Mouse (Mus musculus): ENCODE measurements around the gene Gata2.

The Gata2 gene

DNA sequence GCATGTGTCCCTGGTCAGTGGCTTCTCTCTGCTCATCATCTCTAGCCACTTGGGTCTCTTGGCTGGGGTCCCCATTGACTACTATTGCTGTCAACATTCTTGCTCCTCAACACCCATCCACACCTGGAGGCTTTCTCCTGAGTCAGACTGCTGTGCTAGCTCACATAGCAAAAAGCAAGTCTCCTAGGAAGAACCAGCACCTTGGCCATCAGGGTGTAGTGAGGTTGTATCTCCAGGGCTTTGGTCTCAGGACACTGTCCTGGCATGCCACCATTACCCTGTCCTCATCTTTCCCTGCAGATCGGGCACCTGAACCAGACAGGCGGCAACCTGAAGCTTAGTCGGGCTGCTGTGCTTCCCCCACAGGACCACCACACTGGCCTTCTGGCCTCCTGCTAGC is 14.6 kb downstream of the Gata2 start:
- DNase-seq (ENCODE audit: low spot score in 2 of 2): no peak

GRCm38 (mm10) chr6:88209453-88209852 is 15.8 kb downstream of the Gata2 start:
- DNase-seq (ENCODE audit: low spot score in 2 of 2): no peak

- DNase-seq (ENCODE audit: low spot score in 2 of 2): no peak
These were observed 16.5 kb downstream of the Gata2 start for GRCm38 (mm10) chr6:88210182-88210581.

GRCm38 (mm10) chr6:88215797-88216196 is 22.1 kb downstream of the Gata2 start:
- no peak for DNase-seq (ENCODE audit: low spot score in 2 of 2)

- DNase-seq (ENCODE audit: low spot score in 2 of 2): no peak
These were observed 22.5 kb downstream of the Gata2 start for GRCm38 (mm10) chr6:88216199-88216598.

GRCm38 (mm10) chr6:88219094-88219493 is 25.4 kb downstream of the Gata2 start:
- no peak for DNase-seq (ENCODE audit: low spot score in 2 of 2)

DNA sequence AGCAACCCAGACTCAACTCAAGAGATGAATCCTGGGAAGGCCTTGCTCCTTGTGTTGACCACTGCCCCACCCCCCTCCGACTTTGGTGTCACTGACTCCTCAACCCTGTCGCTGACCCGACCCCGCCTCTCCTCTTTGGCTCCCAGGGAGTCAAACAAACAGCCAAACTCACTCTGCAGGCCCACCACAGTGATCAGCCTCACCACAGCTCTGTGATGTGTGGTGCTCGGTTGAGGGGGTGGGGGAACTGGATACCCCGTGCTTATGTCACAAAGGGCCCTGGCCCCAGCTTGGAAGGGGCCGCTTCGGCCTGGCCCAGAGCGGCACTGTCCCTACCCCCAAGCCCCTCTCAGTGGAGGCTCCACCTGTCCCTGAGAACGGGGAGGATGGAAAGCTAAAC is 28.3 kb downstream of the Gata2 start, which contains the start of gene Dnajb8:
Gene Dnajb8 (plus strand): TSS at position 301 of the 400 bp plus-strand sequence.
- DNase-seq (ENCODE audit: low spot score in 2 of 2): no peak

DNA sequence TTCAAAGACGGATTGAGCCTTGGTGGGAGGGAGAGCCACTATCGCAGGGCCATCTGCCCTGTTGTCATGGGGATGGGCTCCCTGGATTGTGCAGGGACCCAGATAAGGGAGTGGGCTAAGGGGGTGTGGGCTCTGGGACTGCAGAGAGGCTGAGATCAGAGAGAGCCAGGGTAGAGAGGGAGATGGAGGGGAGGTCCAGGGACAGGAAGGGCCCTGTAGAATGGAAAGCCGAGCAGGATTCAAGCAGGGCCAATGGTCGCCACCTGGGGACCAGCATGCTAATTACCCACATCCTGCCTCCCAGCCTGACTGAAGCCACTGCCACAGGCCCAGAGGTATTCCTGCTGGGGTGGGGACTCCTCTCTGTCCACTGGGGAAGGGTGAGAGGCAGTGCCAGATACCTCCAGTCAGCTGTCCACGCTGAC is 32.9 kb downstream of the Gata2 start:
- no peak for DNase-seq (ENCODE audit: low spot score in 2 of 2)

DNA sequence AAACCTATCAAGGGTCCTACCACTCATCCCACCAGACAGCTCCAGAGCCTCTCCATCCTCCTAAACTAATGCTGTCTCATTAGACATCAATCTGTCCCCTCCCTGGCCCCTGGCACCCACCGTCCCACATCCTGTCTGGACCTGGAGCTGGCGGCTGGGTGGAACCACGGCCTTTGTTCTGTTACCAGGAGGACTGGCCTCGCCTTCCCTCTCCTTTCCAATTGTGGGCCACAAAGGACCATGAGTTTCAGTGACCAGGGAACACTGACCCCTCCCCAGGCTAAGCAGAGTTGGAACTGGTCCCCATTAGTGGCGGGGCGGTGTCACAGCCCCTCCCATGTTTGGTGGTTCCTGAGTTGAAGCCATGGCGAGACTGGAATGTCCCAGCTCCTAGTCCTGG is 33.8 kb downstream of the Gata2 start:
- DNase-seq (ENCODE audit: low spot score in 2 of 2): no peak

GRCm38 (mm10) chr6:88229221-88229620 is 35.5 kb downstream of the Gata2 start:
- no peak for DNase-seq (ENCODE audit: low spot score in 2 of 2)

- no peak for DNase-seq (ENCODE audit: low spot score in 2 of 2)
These were observed 38.1 kb downstream of the Gata2 start for GRCm38 (mm10) chr6:88231821-88232220.

DNA sequence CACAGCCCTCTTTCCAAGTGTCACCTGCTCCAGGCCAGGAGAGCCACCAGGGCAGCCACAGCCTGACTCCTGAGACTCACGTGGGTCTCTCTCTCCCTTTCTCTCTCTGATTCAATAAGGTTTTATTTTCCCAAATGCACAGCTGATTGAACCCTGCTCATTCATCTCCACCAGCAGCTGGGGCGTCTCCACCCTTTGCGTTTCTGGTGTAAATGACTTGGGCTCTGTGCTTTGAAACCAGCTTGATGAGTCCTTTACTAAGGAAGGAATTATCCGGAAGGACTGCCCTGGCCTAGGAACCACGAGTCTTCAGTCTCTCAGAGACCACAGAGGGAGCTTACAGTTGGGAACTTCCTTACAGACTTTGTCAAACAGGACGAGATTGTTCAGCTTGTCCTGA is 38.5 kb downstream of the Gata2 start:
- no peak for DNase-seq (ENCODE audit: low spot score in 2 of 2)

DNA sequence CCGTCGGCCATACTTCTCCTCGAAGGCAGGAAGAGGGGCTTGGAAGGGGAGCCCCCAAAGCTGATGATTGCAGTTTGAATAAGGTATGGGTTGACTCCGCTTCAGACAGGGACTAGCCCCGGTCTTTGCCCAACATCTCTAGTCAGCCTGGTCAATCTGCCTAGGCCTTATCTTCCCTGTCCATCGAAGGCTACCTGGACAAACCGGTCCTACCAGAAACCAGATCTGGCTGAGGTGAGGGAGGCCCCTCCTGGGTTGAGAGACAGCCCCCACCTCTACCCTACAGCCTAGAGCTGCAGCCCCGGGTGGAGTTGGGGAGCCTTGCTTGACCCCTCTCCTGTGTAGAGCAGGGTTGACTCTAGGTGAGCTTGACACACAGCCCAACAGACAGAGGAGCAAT is 40.3 kb downstream of the Gata2 start:
- no peak for DNase-seq (ENCODE audit: low spot score in 2 of 2)

DNA sequence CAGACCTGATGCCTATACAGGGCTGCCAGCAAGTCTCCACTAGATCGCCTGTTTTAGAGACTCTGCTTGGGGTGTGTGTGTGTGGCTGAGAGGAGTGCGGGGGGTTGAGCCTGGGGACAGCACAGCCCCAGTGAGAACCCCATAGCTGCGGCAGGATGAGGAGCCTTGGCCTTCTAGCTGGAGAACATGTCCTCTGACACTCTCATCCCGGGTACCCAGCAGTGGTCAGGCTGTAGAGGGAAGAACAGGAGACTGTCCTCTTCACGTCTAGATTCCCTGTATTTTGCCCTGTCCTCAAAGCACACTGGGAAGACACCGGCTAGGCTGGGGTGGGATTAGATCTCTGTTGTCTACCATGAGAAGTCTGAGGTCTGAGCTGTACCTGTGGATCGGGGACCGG is 41.8 kb downstream of the Gata2 start:
- no peak for DNase-seq (ENCODE audit: low spot score in 2 of 2)

GRCm38 (mm10) chr6:88235983-88236382 is 42.3 kb downstream of the Gata2 start:
- DNase-seq (ENCODE audit: low spot score in 2 of 2): no peak

DNA sequence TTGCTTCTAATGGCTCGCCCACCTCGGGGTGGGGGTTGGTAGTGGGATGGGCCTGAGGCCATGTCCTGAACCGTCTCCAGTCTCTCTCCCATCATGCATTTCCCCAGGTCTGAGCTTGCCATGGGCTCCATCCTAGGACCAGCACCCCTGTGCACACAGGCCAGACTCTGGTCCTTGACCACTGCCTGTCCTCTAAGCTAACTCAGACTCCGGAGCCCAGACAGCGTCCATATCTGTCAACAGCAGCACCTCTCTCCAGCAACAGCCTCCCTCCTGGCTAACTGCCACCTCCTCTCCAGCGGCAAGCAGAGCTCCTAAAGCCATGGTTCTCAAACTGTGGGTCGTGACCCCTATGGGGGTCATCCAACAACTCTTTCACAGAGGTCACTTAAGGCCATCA is 42.8 kb downstream of the Gata2 start:
- DNase-seq (ENCODE audit: low spot score in 2 of 2): no peak

GRCm38 (mm10) chr6:88242604-88243003 is 48.9 kb downstream of the Gata2 start:
- peak; percentile 43 to 73 for DNase-seq (ENCODE audit: low spot score in 2 of 2)

DNA sequence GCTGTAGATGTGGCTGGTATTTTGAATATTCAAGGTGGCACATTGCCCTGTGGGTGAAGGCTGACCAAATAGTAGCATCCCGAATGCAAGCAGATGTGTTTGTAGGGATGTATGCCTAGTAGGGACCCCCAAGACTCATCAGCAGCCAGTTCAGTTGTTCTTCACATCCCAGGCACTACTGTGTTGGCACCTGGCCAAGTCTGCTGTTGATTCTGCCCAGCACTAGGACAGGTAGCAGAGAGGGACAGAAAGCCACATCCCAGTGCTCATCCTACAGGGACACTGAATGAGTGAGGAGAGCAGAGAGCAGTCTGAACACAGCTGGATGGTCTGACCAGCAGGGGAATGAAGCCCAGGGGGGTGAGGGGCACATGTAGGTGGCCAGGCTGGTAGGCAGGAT is 55.5 kb downstream of the Gata2 start:
- DNase-seq (ENCODE audit: low spot score in 2 of 2): no peak

GRCm38 (mm10) chr6:88251396-88251795 is 57.7 kb downstream of the Gata2 start:
- no peak for DNase-seq (ENCODE audit: low spot score in 2 of 2)

DNA sequence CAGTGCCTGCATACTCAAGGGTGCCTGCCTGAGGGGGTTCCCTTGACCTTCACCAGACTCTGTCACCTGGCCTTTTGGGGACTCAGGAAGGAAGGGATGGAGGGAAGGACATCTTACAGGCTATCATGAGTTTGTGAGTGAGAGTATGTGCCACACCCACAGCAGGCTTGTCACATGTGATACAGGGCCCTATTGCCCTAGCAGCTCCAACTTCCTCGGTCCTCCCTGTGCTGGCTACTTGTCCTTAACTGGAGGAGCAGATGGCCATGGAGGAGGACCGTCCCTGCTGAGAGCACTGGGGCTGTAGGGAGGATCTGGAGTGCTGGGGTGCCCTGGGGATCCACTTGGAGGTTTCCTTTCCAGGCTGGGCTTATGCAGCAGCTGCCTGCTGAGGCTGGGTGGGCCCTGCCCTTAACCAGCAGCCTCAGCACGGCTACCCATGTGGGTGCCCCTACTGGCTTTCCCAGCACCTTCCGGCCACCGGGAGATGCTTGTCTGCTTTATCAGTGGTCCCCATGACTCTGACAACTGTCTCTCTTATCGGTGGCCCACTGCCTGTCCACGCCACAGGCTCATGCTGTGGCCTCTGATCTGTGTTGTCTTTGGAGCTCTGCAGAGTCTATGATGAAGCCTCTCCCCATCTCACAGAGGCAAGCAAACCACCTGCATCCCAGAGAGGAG is 58.2 kb downstream of the Gata2 start:
- peak in 1 of 2 experiments; percentile 28 for DNase-seq (ENCODE audit: low spot score in 2 of 2)

DNA sequence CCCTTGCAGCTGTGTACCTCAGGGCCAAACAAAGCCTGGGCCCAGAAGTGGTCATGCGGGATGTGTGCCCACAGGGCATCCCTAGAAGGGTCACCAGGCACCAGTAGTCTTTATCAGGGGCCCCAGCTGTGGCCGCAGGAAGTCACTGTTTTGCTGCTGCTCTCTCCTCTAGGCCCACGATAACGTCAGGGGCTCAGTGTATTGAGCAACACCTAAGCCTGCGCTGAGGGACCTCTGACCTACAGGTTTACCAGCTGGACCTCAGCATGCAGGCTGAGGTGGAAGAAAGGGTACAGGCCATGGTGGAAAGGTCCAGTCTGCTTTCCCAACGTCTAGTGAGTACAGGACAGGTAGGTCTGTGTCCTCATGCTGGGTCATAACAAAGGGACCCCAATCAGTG is 60.4 kb downstream of the Gata2 start:
- no peak for DNase-seq (ENCODE audit: low spot score in 2 of 2)

DNA sequence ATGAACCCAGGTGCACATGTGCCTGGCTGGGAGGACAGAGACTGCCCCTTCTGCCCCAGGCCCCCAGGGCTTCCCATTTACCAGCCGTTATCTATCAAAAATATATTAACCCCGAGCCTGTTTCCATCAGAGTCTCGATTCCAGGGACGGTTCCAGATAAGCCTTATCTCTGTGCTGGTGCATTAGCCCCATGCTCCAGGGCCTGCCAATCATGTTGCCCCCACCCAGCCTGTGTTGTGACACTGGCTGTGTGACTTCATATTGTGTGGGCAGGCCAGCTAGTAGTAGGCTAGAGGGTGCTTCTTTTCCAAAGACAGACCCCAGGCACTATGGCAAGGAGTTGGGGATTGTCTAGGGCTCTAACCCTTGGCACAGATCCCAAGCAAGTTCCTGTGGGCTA is 61.7 kb downstream of the Gata2 start:
- DNase-seq (ENCODE audit: low spot score in 2 of 2): no peak
